Mouse (Mus musculus) liver, postnatal 0 days (tissue): ENCODE measurements around the gene Hlf. TPM values are rescaled to one million over a fixed set of nuclear protein-coding genes. Genes with fewer than 3 reads are reported as not detected.

Experiments used
- ATAC-seq: fragments of 200-750 bp; cut with Nextera tagmentation; 2 replicates; pipeline ENCODE4 v1.8.0; 2017; ENCODE audit warnings: mild to moderate bottlenecking, moderate library complexity
- DNase-seq: peaks from one replicate; pipeline ENCODE4 v3.0.0-alpha.2; 2016
- H3K27ac ChIP-seq: fragments of 300-500 bp; sonication (generic); 2 replicates; pipeline ENCODE4 v1.5.1; 2014; ENCODE audit warnings: antibody characterized with exemption, moderate library complexity, mild to moderate bottlenecking, low read depth
- H3K27me3 ChIP-seq: fragments of 300-500 bp; sonication (generic); 2 replicates; pipeline ENCODE4 v1.6.1; 2014; ENCODE audit warnings: low read length, control low read depth, mixed read lengths; ENCODE audit not compliant: insufficient read depth
- H3K36me3 ChIP-seq: fragments of 300-500 bp; sonication (generic); replicated peaks from 2 replicates; pipeline ENCODE4 v1.6.1; 2014; ENCODE audit warnings: mild to moderate bottlenecking, control low read depth, low read length, moderate library complexity, mixed read lengths; ENCODE audit not compliant: insufficient read depth
- H3K4me1 ChIP-seq: fragments of 300-500 bp; sonication (generic); 2 replicates; pipeline ENCODE4 v1.6.1; 2014; ENCODE audit warnings: antibody characterized with exemption, mild to moderate bottlenecking, control low read depth; ENCODE audit not compliant: insufficient read depth
- H3K4me2 ChIP-seq: fragments of 300-500 bp; sonication (generic); 2 replicates; pipeline ENCODE4 v1.6.1; 2014; ENCODE audit warnings: low read depth, mild to moderate bottlenecking, low read length, moderate library complexity, mixed read lengths
- H3K4me3 ChIP-seq: fragments of 300-500 bp; sonication (generic); 2 replicates; pipeline ENCODE4 v1.5.1; 2014; ENCODE audit warnings: low read depth, low read length
- H3K9ac ChIP-seq: fragments of 300-500 bp; sonication (generic); replicated peaks from 2 replicates; pipeline ENCODE4 v1.6.1; 2014; ENCODE audit warnings: mild to moderate bottlenecking, moderate library complexity
- H3K9me3 ChIP-seq: fragments of 300-500 bp; sonication (generic); 2 replicates; pipeline ENCODE4 v1.6.1; 2016; ENCODE audit warnings: mild to moderate bottlenecking, control low read depth, low read length, mixed read lengths
- CTCF ChIP-seq: sonication (generic); IDR thresholded peaks from 2 replicates; pipeline ENCODE4 v1.5.1; 2016; ENCODE audit warnings: antibody characterized with exemption, low read depth
- EP300 ChIP-seq: IDR thresholded peaks from 2 replicates; pipeline ENCODE4 v1.6.1; 2016; ENCODE audit warnings: antibody characterized with exemption, low read depth, mild to moderate bottlenecking
- WGBS: fragments of 180-500 bp; shearing (Covaris S2); extraction: QIAGEN DNeasy Blood & Tissue Kit; methylation state at CpG from one replicate; pipeline ENCODE4 v1.1.7; 2014; ENCODE audit not compliant: insufficient replicate concordance; 5-methylcytosine and 5-hydroxymethylcytosine counted together
- polyA plus RNA-seq: library from polyadenylated mRNA; unstranded; fragments of >200 nt; fragmentation: Nextera tagmentation; extraction: Ambion mirVana; gene quantifications from 2 replicates; pipeline ENCODE4 v1.2.1, GENCODE M21; 2015

Hlf gene
- 8.8 and 9.6 TPM in 2 replicates for polyA plus RNA-seq

DNA sequence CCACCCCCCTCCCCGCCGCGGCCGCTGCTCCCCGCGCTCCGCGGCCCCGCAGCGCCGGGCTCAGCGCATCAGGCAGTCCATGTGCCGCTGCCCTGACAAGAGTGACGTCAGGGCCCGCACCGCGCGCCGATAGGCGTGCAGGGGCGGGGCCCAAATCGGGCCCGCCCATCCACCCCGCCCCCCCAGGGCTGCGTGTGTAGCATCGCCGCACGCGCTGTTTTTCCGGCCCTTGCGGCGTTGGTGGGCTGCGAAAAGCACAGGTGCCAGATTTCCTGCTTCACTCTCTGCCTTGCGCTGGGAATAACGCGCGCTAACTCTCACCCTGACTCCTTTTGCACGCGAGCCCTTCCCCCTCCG is at the start of gene Hlf:
Gene Hlf (minus strand): TSS at position 79 of the 357 bp plus-strand sequence.
- H3K36me3 ChIP-seq = no peaks in the 10 kb centered on the region
- ATAC-seq = peak; percentile 91

DNA sequence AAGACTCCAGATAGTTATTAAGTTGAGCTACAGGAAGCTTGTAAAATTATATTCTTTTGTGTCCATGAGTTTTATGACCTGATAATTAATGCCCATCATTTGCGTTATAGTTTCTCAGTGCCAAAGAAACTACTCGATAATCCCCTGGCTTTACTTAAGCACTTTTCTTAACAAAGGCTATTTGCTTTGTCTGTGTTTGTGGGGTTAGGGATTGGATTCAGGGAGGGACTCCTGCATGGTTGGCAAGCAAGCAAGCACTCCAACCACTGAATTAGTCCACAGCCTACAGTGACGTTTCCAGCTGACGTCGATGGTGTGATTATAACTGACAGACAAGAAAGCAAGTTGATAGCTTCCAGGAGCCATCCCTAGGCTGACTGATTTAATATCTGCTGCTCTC is 48.1 kb upstream of the Hlf start:
- no peak for ATAC-seq
- Histone ChIP-seq H3K9me3 (no peaks in the 10 kb centered on the region), H3K4me3 (no peak overlapping the region), H3K4me1 (no peaks in the 10 kb centered on the region), H3K9ac (no peak overlapping the region), H3K36me3 (no peaks in the 10 kb centered on the region), H3K27ac (no peak overlapping the region), H3K27me3 (no peaks in the 10 kb centered on the region), H3K4me2 (no peak overlapping the region)
- WGBS = 68% methylated on average over 5 of the region's 5 CpGs
- DNase-seq = no peak
- TF ChIP-seq CTCF (no peak), EP300 (no peak)

More for the DNA sequence above, at the start of gene Hlf:
- Histone ChIP-seq H3K27me3 (peaks cover 16% of the 10 kb centered on the region), H3K27ac (0 out of 2 replicates have a peak within 1 kb of the TSS, but pooled peaks have one; percentile 4), H3K4me2 (peak within 1 kb of the TSS; percentile 79), H3K9ac (peak within 1 kb of the TSS; percentile 36; the same call in 1 of the 2 replicates), H3K4me3 (peak within 1 kb of the TSS; percentile 60), H3K9me3 (no peaks in the 10 kb centered on the region), H3K4me1 (peaks cover 18% of the 10 kb centered on the region)
- TF ChIP-seq CTCF (no peak), EP300 (no peak)
- DNase-seq = peak; percentile 88
- under 1% methylated on average over 27 of the region's 40 CpGs for WGBS

DNA sequence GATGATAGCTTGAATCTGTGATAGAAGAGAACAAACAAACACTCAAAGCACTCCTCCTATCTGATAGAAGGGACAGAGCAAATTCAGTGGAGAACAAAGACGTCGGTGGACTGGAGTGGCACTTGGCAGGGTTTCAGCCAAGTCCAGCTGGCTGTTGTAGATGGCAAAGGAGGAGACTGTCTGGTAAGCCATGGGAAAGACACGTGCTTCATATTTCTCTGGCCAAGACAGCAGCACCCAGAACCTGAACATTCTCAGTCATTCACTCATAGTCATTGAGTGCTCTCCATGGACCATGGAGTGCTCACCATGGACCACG is 34.5 kb upstream of the Hlf start:
- no peaks in the 10 kb centered on the region for H3K27me3 ChIP-seq
- no peak for ATAC-seq
- no peak for DNase-seq
- H3K27ac ChIP-seq = no peak overlapping the region
- no peaks in the 10 kb centered on the region for H3K36me3 ChIP-seq
- H3K9ac ChIP-seq = no peak overlapping the region
- H3K4me1 ChIP-seq = no peaks in the 10 kb centered on the region
- H3K4me2 ChIP-seq = no peak overlapping the region
- 82% methylated on average over 4 of the region's 4 CpGs for WGBS
- no peak overlapping the region for H3K4me3 ChIP-seq
- TF ChIP-seq EP300 (no peak), CTCF (no peak)
- no peaks in the 10 kb centered on the region for H3K9me3 ChIP-seq

DNA sequence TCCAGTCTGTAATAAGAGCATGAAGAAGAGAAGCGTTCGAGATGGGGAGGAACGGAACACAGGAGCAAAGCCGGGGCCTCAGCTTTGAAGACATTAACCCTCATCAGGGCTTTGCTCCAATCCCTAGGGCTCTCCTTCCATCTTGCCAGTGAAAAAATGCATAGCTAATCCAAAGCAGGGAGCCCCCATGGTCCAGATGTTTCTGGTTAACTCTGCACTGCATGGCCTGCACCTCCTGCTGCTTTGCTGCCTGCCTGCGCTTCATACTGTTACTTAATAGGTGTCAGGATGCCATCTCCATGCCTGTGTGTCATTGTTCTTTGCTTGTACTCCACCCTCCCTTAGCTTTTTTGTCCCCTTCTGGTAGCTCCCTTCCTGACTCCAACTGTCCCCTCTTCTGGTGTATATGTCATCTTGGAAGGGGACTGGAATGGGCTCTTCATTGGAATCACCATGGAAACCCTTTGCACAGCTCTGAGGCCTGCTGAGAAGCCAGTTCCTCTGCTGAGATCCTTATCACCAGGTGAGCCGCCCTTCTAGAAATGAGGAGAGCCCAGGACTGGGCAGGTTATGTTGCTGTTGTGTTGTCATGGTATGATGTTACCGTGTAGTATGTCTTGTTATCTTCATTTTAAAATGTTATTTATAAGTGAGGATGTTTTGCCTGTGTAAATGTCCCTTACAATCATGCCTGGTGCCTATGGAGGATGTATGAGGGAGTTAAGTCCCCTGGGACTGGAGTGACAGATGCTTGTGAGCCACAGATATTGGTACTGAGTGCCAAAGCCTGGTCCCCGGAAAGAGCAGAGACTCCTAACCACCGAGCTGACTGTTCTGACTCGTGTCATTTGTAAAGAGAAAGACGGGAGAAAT is 33.9 kb upstream of the Hlf start:
- ATAC-seq (no peak), DNase-seq (no peak)
- Histone ChIP-seq H3K27me3 (no peaks in the 10 kb centered on the region), H3K9me3 (no peaks in the 10 kb centered on the region), H3K4me2 (no peak overlapping the region), H3K9ac (no peak overlapping the region), H3K4me3 (no peak overlapping the region), H3K36me3 (no peaks in the 10 kb centered on the region), H3K27ac (no peak overlapping the region), H3K4me1 (no peaks in the 10 kb centered on the region)
- WGBS = 76% methylated on average over 11 of the region's 11 CpGs
- no peak for TF ChIP-seq EP300
- TF ChIP-seq CTCF = no peak

DNA sequence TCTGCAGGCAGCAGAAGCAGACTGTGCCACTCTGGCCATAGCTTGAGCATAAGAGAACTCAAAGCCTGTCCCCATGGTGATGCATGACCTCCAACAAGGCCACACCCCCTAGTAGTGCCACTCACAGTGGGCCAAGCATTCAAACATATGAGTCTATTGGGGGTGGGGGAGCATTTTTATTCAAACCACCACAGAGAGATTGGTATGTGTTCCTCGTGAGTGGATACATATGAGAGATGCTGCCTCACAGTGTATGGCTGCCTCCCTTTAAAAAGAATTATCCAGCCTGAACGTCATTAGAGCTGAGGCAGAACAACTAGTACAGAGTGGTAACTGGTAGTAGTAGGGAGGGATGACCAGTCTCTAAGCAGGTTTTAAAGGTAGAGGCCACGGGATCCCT is 33.2 kb upstream of the Hlf start:
- TF ChIP-seq EP300 = no peak
- no peak for TF ChIP-seq CTCF
- no peaks in the 10 kb centered on the region for H3K27me3 ChIP-seq
- DNase-seq = no peak
- H3K9me3 ChIP-seq = no peaks in the 10 kb centered on the region
- no peaks in the 10 kb centered on the region for H3K36me3 ChIP-seq
- no peaks in the 10 kb centered on the region for H3K4me1 ChIP-seq
- no peak overlapping the region for H3K9ac ChIP-seq
- WGBS = 69% methylated on average over 3 of the region's 3 CpGs
- ATAC-seq = no peak
- no peak overlapping the region for H3K4me3 ChIP-seq
- H3K27ac ChIP-seq = no peak overlapping the region
- H3K4me2 ChIP-seq = no peak overlapping the region

DNA sequence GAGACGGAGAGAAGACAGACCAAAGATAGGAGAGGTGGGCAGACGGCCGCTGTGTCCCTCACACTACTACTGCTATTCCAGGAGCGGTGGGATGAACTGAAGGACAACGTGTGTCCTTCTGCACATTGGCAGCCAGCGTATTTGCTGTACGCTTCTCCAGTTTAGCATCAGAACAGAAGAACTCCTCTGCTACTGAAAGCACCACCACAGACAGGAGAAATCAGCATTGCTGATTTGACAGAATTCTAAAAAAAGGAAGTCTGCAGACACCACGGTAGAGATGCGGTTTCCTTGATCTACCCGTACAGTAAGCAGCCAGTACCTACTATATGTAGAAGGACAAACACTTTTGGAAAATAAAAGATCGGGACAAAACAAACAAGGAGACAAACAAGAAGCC is 29.0 kb upstream of the Hlf start:
- TF ChIP-seq CTCF (no peak), EP300 (no peak)
- 40% methylated on average over 11 of the region's 11 CpGs for WGBS
- DNase-seq = no peak
- Histone ChIP-seq H3K27ac (no peak overlapping the region), H3K27me3 (peaks cover 8% of the 10 kb centered on the region), H3K4me1 (peaks cover 3% of the 10 kb centered on the region; the same call in 1 of the 2 replicates), H3K4me3 (no peak overlapping the region), H3K36me3 (no peaks in the 10 kb centered on the region), H3K4me2 (no peak overlapping the region), H3K9me3 (no peaks in the 10 kb centered on the region), H3K9ac (no peak overlapping the region)
- no peak for ATAC-seq
